Mouse (Mus musculus) intestine, postnatal 0 days (tissue): ENCODE results near the gene Hibch. TPM values are rescaled to one million over a fixed set of nuclear protein-coding genes. Genes with fewer than 3 reads are reported as not detected.

Experiments used
- ATAC-seq: fragments of 200-750 bp; cut with Nextera tagmentation; 2 replicates; pipeline ENCODE4 v1.8.0; 2017; ENCODE audit warnings: mild to moderate bottlenecking, moderate TSS enrichment, moderate library complexity
- H3K27ac ChIP-seq: fragments of 300-500 bp; sonication (generic); 2 replicates; pipeline ENCODE4 v1.5.1; 2014; ENCODE audit warnings: mild to moderate bottlenecking, low read depth, low read length, moderate library complexity
- H3K27me3 ChIP-seq: fragments of 300-500 bp; sonication (generic); replicated peaks from 2 replicates; pipeline ENCODE4 v1.6.1; 2014; ENCODE audit warnings: low read length, mixed read lengths; ENCODE audit not compliant: control insufficient read depth, insufficient read depth
- H3K36me3 ChIP-seq: fragments of 300-500 bp; sonication (generic); 2 replicates; pipeline ENCODE4 v1.6.1; 2014; ENCODE audit warnings: mild to moderate bottlenecking, moderate library complexity; ENCODE audit not compliant: control insufficient read depth, insufficient read depth
- H3K4me1 ChIP-seq: fragments of 300-500 bp; sonication (generic); replicated peaks from 2 replicates; pipeline ENCODE4 v1.6.1; 2014; ENCODE audit warnings: antibody characterized with exemption, low read length, mixed read lengths; ENCODE audit not compliant: control insufficient read depth, insufficient read depth
- H3K4me2 ChIP-seq: fragments of 300-500 bp; sonication (generic); replicated peaks from 2 replicates; pipeline ENCODE4 v1.6.1; 2014; ENCODE audit warnings: low read depth, mild to moderate bottlenecking, moderate library complexity
- H3K4me3 ChIP-seq: fragments of 300-500 bp; sonication (generic); 2 replicates; pipeline ENCODE4 v1.5.1; 2014; ENCODE audit warnings: low read depth, low read length
- H3K9ac ChIP-seq: fragments of 300-500 bp; sonication (generic); 2 replicates; pipeline ENCODE4 v1.6.1; 2014; ENCODE audit warnings: mild to moderate bottlenecking, low read depth, low read length
- H3K9me3 ChIP-seq: fragments of 300-500 bp; sonication (generic); 2 replicates; pipeline ENCODE4 v1.6.1; 2016; ENCODE audit warnings: mixed run types; ENCODE audit not compliant: control insufficient read depth
- CTCF ChIP-seq: sonication (generic); IDR thresholded peaks from 2 replicates; pipeline ENCODE4 v1.5.1; 2016; ENCODE audit warnings: low read depth, mild to moderate bottlenecking, control low read depth, antibody characterized with exemption, moderate library complexity
- WGBS: fragments of 180-500 bp; shearing (Covaris S2); extraction: QIAGEN DNeasy Blood & Tissue Kit; methylation state at CpG from one replicate; pipeline ENCODE4 v1.1.7; 2014; 5-methylcytosine and 5-hydroxymethylcytosine counted together
- polyA plus RNA-seq: library from polyadenylated mRNA; unstranded; fragments of >200 nt; fragmentation: Nextera tagmentation; extraction: Ambion mirVana; gene quantifications from 2 replicates; pipeline ENCODE4 v1.2.1, GENCODE M21; 2015

Hibch gene
- polyA plus RNA-seq, result 12.6 and 13.6 TPM in 2 replicates

DNA sequence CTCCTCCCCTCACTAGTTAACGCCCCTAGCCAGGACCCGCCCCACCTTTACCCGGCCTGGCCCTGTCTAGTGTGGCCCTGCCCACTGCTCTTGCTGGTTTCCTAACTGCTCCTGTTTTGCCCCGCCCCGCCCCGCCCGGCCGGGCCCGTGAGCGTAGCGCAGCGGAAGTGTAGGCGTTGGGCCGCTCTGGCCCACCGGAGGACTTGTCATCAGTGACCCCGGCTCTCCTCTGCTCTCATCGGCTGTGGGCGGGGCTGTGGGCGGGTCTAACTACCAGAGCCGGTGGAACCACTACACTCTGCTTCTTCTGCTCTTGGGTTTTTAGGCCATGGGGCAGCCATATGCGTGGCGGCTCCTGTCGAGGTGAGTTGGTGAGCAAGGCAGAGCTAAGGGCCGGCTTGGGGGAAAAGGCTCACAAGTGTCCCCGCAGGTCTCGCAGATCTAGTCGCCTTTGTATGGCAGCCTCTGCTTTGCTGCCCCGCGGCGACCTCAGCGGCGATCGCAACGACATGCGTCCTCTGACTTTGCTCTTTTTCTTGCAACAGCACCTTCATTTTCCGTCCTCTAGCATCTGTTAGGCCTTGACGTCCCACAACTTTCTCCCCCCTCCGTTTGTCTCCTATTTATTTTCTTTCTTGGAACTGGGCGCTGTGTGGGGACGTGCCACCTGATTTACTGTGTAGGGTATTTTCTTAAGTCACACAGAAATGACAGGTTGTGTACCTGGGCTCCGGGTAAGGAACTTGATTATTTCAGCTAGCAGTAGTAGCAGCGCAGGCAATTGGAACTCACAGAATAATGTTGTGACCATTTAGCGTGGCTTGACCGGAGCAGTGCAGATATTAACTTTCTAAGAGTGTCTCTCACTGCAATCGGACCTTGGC lies at the start of gene Hibch:
Gene Hibch, plus strand, starts transcription at position 148 of the 884 bp plus-strand sequence.
- no peaks in the 10 kb centered on the region for H3K36me3 ChIP-seq
- WGBS, result 2% methylated on average over 45 of the region's 45 CpGs
- H3K27me3 ChIP-seq, result no peaks in the 10 kb centered on the region
- no peaks in the 10 kb centered on the region for H3K9me3 ChIP-seq
- TF ChIP-seq CTCF, result peak; percentile 15; the same call in 1 of the 2 replicates
- ATAC-seq, result peak; percentile 100
- H3K4me3 ChIP-seq, result peak within 1 kb of the TSS; percentile 51
- H3K4me2 ChIP-seq, result peak within 1 kb of the TSS; percentile 80
- peak within 1 kb of the TSS; percentile 63 for H3K27ac ChIP-seq
- H3K9ac ChIP-seq, result peak within 1 kb of the TSS; percentile 75
- peaks cover 4% of the 10 kb centered on the region; the same call in 1 of the 2 replicates for H3K4me1 ChIP-seq

DNA sequence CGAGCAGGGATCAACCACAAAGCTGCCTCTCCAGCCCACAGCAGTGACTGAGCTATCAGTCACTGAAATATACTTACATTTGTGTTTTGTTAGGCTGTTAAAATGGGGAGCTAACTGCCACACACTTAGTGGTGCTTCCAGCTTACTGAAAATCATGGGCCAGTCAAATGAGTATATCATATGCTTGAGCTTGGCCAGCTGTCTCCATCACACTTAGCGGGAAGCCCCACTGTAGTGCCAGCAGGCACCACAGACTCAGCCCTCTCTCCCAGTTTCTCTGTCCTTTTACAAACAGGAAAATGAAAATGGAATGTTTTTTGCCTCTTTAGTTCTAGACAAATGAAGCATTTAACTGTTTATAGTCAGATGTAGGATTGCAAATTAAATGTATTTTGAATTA lies 48.8 kb upstream of the Hibch start:
- H3K4me2 ChIP-seq, result no peak overlapping the region
- H3K4me1 ChIP-seq, result no peaks in the 10 kb centered on the region
- H3K9me3 ChIP-seq, result no peaks in the 10 kb centered on the region
- no peak for ATAC-seq
- H3K27ac ChIP-seq, result no peak overlapping the region
- peaks cover 18% of the 10 kb centered on the region for H3K36me3 ChIP-seq
- no peak for TF ChIP-seq CTCF
- 79% methylated on average over 2 of the region's 2 CpGs for WGBS
- no peak overlapping the region for H3K4me3 ChIP-seq
- H3K9ac ChIP-seq, result no peak overlapping the region
- no peaks in the 10 kb centered on the region for H3K27me3 ChIP-seq

- Histone ChIP-seq H3K27ac (peak overlapping the region; percentile 80), H3K36me3 (peaks cover 10% of the 10 kb centered on the region), H3K4me1 (0 out of 2 replicates have a peak, but pooled peaks cover 1% of the 10 kb centered on the region), H3K4me2 (peak overlapping the region; percentile 52), H3K4me3 (peak overlapping the region; percentile 16), H3K9me3 (no peaks in the 10 kb centered on the region), H3K9ac (no peak overlapping the region), H3K27me3 (no peaks in the 10 kb centered on the region)
- WGBS, result 26% methylated on average over 10 of the region's 10 CpGs
- no peak for TF ChIP-seq CTCF
- ATAC-seq, result peak; percentile 94
Observed at GRCm38 (mm10) chr1:52799056-52799726, 45.5 kb upstream of the Hibch start.

GRCm38 (mm10) chr1:52799772-52800171 lies 45.0 kb upstream of the Hibch start:
- H3K9ac ChIP-seq, result no peak overlapping the region
- TF ChIP-seq CTCF, result no peak
- peak overlapping the region; percentile 52 for H3K4me2 ChIP-seq
- ATAC-seq, result peak; percentile 75
- peak overlapping the region; percentile 52 for H3K27ac ChIP-seq
- H3K36me3 ChIP-seq, result peaks cover 4% of the 10 kb centered on the region; the same call in 1 of the 2 replicates
- H3K9me3 ChIP-seq, result no peaks in the 10 kb centered on the region
- 0 out of 2 replicates have a peak, but pooled peaks cover 2% of the 10 kb centered on the region for H3K4me1 ChIP-seq
- H3K27me3 ChIP-seq, result no peaks in the 10 kb centered on the region
- 39% methylated on average over 5 of the region's 5 CpGs for WGBS
- H3K4me3 ChIP-seq, result no peak overlapping the region

DNA sequence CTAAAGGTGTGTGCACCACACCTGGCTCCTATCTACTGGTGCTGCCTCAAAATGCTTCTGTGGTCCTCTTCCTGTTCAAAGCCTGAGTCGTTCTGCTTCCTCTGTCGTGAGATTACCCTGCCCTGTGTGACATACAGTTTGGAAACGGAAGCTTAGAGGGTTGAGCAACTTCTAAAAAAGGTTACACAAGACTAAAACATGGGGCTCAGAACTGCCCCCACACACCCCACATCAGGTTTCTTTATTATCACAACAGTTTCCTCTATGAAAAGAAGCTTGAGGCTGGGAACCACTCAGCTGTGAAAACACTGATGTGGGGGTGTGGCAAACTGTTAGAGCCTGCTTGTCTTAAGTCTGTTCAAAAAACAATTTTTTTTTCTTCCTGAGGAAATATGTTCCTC lies 44.4 kb upstream of the Hibch start:
- WGBS, result 23% methylated on average over 3 of the region's 3 CpGs
- no peak overlapping the region for H3K9ac ChIP-seq
- no peak overlapping the region for H3K4me2 ChIP-seq
- peak overlapping the region; percentile 52 for H3K27ac ChIP-seq
- no peak for TF ChIP-seq CTCF
- H3K27me3 ChIP-seq, result no peaks in the 10 kb centered on the region
- H3K4me3 ChIP-seq, result no peak overlapping the region
- ATAC-seq, result 0 out of 2 replicates have a peak, but pooled peaks have one; percentile 14
- no peaks in the 10 kb centered on the region for H3K9me3 ChIP-seq
- H3K4me1 ChIP-seq, result 0 out of 2 replicates have a peak, but pooled peaks cover 2% of the 10 kb centered on the region
- 0 out of 2 replicates have a peak, but pooled peaks cover 3% of the 10 kb centered on the region for H3K36me3 ChIP-seq

- H3K4me3 ChIP-seq, result no peak overlapping the region
- no peaks in the 10 kb centered on the region for H3K27me3 ChIP-seq
- no peak overlapping the region for H3K4me2 ChIP-seq
- no peaks in the 10 kb centered on the region for H3K36me3 ChIP-seq
- no peak for TF ChIP-seq CTCF
- no peak overlapping the region for H3K27ac ChIP-seq
- WGBS, result 89% methylated on average over 5 of the region's 5 CpGs
- no peak overlapping the region for H3K9ac ChIP-seq
- no peaks in the 10 kb centered on the region for H3K9me3 ChIP-seq
- 0 out of 2 replicates have a peak, but pooled peaks cover 2% of the 10 kb centered on the region for H3K4me1 ChIP-seq
- no peak for ATAC-seq
Observed at GRCm38 (mm10) chr1:52801651-52802050, 43.1 kb upstream of the Hibch start.
